Mouse (Mus musculus): ENCODE data around the gene Bclaf1. TPM values are rescaled to one million over a fixed set of nuclear protein-coding genes. Genes with fewer than 3 reads are reported as not detected.
A peak's percentile ranks its signal among the peaks of the same experiment; 100 is the strongest.

Gene Bclaf1
- polyA plus RNA-seq, 1 experiment: 34.2 TPM

GRCm38 (mm10) chr10:20298152-20298920 is 13.9 kb upstream of the Bclaf1 start:
- Histone ChIP-seq H3K4me3 (ENCODE audit: insufficient read depth, low read depth, low read length) (no peak overlapping the region), H3K27ac (replicated peaks; ENCODE audit: low read depth, low read length) (no peak overlapping the region)

GRCm38 (mm10) chr10:20299114-20299513 is 13.2 kb upstream of the Bclaf1 start:
- Histone ChIP-seq H3K4me1 (ENCODE audit: control insufficient read depth, insufficient read depth, insufficient read length, low read length) (no peaks in the 10 kb centered on the region), H3K27ac (replicated peaks; ENCODE audit: low read depth, low read length) (no peak overlapping the region), H3K4me3 (ENCODE audit: insufficient read depth, low read depth, low read length) (no peak overlapping the region)

More at GRCm38 (mm10) chr10:20298152-20298920, 13.9 kb upstream of the Bclaf1 start:
- no peaks in the 10 kb centered on the region for H3K4me1 ChIP-seq (ENCODE audit: control insufficient read depth, insufficient read depth, insufficient read length, low read length)

GRCm38 (mm10) chr10:20310969-20311769 is 1.1 kb upstream of the Bclaf1 start:
- Histone ChIP-seq H3K27ac (replicated peaks; ENCODE audit: low read depth, low read length) (peak overlapping the region; percentile 99), H3K4me3 (ENCODE audit: insufficient read depth, low read depth, low read length) (peak overlapping the region; percentile 80), H3K4me1 (ENCODE audit: control insufficient read depth, insufficient read depth, insufficient read length, low read length) (peaks cover 2% of the 10 kb centered on the region; the same call in 1 of the 2 replicates)

GRCm38 (mm10) chr10:20312736-20313301 is 550 bp downstream of the Bclaf1 start:
- Histone ChIP-seq H3K27ac (replicated peaks; ENCODE audit: low read depth, low read length) (peak overlapping the region; percentile 98), H3K4me3 (ENCODE audit: insufficient read depth, low read depth, low read length) (peak overlapping the region; percentile 87)

GRCm38 (mm10) chr10:20313447-20313846 is 1.2 kb downstream of the Bclaf1 start:
- peak overlapping the region; percentile 98; the same call in 1 of the 2 replicates for H3K27ac ChIP-seq (replicated peaks; ENCODE audit: low read depth, low read length)
- H3K4me1 ChIP-seq (ENCODE audit: control insufficient read depth, insufficient read depth, insufficient read length, low read length): peaks cover 5% of the 10 kb centered on the region
- peak overlapping the region; percentile 87 for H3K4me3 ChIP-seq (ENCODE audit: insufficient read depth, low read depth, low read length)

More at GRCm38 (mm10) chr10:20312736-20313301, 550 bp downstream of the Bclaf1 start:
- H3K4me1 ChIP-seq (ENCODE audit: control insufficient read depth, insufficient read depth, insufficient read length, low read length): peaks cover 5% of the 10 kb centered on the region; the same call in 1 of the 2 replicates

- H3K27ac ChIP-seq (replicated peaks; ENCODE audit: low read depth, low read length): no peak overlapping the region
- peaks cover 5% of the 10 kb centered on the region for H3K4me1 ChIP-seq (ENCODE audit: control insufficient read depth, insufficient read depth, insufficient read length, low read length)
- no peak overlapping the region for H3K4me3 ChIP-seq (ENCODE audit: insufficient read depth, low read depth, low read length)
Observed at GRCm38 (mm10) chr10:20313941-20314340, 1.7 kb downstream of the Bclaf1 start.

GRCm38 (mm10) chr10:20314797-20315196 is 2.5 kb downstream of the Bclaf1 start:
- H3K4me3 ChIP-seq (ENCODE audit: insufficient read depth, low read depth, low read length): no peak overlapping the region
- peaks cover 5% of the 10 kb centered on the region for H3K4me1 ChIP-seq (ENCODE audit: control insufficient read depth, insufficient read depth, insufficient read length, low read length)
- no peak overlapping the region for H3K27ac ChIP-seq (replicated peaks; ENCODE audit: low read depth, low read length)

- H3K27ac ChIP-seq (replicated peaks; ENCODE audit: low read depth, low read length): no peak overlapping the region
- H3K4me3 ChIP-seq (ENCODE audit: insufficient read depth, low read depth, low read length): no peak overlapping the region
- H3K4me1 ChIP-seq (ENCODE audit: control insufficient read depth, insufficient read depth, insufficient read length, low read length): peaks cover 5% of the 10 kb centered on the region
Observed at GRCm38 (mm10) chr10:20317466-20317865, 5.2 kb downstream of the Bclaf1 start.

GRCm38 (mm10) chr10:20326226-20326625 is 14.0 kb downstream of the Bclaf1 start:
- no peaks in the 10 kb centered on the region for H3K4me1 ChIP-seq (ENCODE audit: control insufficient read depth, insufficient read depth, insufficient read length, low read length)
- no peak overlapping the region for H3K27ac ChIP-seq (replicated peaks; ENCODE audit: low read depth, low read length)
- no peak overlapping the region for H3K4me3 ChIP-seq (ENCODE audit: insufficient read depth, low read depth, low read length)

GRCm38 (mm10) chr10:20331262-20331661 is 19.0 kb downstream of the Bclaf1 start:
- Histone ChIP-seq H3K27ac (replicated peaks; ENCODE audit: low read depth, low read length) (no peak overlapping the region), H3K4me1 (ENCODE audit: control insufficient read depth, insufficient read depth, insufficient read length, low read length) (no peaks in the 10 kb centered on the region), H3K4me3 (ENCODE audit: insufficient read depth, low read depth, low read length) (no peak overlapping the region)

GRCm38 (mm10) chr10:20337872-20338271 is 25.6 kb downstream of the Bclaf1 start:
- Histone ChIP-seq H3K4me1 (ENCODE audit: control insufficient read depth, insufficient read depth, insufficient read length, low read length) (no peaks in the 10 kb centered on the region), H3K4me3 (ENCODE audit: insufficient read depth, low read depth, low read length) (no peak overlapping the region)

GRCm38 (mm10) chr10:20345736-20346135 is 33.5 kb downstream of the Bclaf1 start:
- Histone ChIP-seq H3K27ac (replicated peaks; ENCODE audit: low read depth, low read length) (no peak overlapping the region), H3K4me3 (ENCODE audit: insufficient read depth, low read depth, low read length) (no peak overlapping the region)

More at GRCm38 (mm10) chr10:20337872-20338271, 25.6 kb downstream of the Bclaf1 start:
- H3K27ac ChIP-seq (replicated peaks; ENCODE audit: low read depth, low read length): no peak overlapping the region

GRCm38 (mm10) chr10:20347285-20348214 is 35.3 kb downstream of the Bclaf1 start, which contains the start of gene Mtfr2:
Mtfr2 (plus strand) TSS chr10:20347770.
- Histone ChIP-seq H3K27ac (replicated peaks; ENCODE audit: low read depth, low read length) (no peak within 1 kb of the TSS), H3K4me1 (ENCODE audit: control insufficient read depth, insufficient read depth, insufficient read length, low read length) (no peaks in the 10 kb centered on the region), H3K4me3 (ENCODE audit: insufficient read depth, low read depth, low read length) (peak within 1 kb of the TSS; percentile 73)

More at GRCm38 (mm10) chr10:20345736-20346135, 33.5 kb downstream of the Bclaf1 start:
- no peaks in the 10 kb centered on the region for H3K4me1 ChIP-seq (ENCODE audit: control insufficient read depth, insufficient read depth, insufficient read length, low read length)

GRCm38 (mm10) chr10:20348894-20349293 is 36.6 kb downstream of the Bclaf1 start:
- Histone ChIP-seq H3K4me3 (ENCODE audit: insufficient read depth, low read depth, low read length) (no peak overlapping the region), H3K27ac (replicated peaks; ENCODE audit: low read depth, low read length) (no peak overlapping the region), H3K4me1 (ENCODE audit: control insufficient read depth, insufficient read depth, insufficient read length, low read length) (no peaks in the 10 kb centered on the region)

Data from brown adipose tissue, adult 24 weeks (tissue).